Mouse (Mus musculus): ENCODE measurements around the gene Myh3.
"Not testable (repeated sequence)": the region's sequence is repeated elsewhere in the genome, so short reads cannot be mapped to it uniquely, and the experiment has no call there.

The Myh3 gene

GRCm38 (mm10) chr11:67077435-67077834 lies 665 bp upstream of the Myh3 start:
- no peak for DNase-seq (ENCODE audit: low read depth)

GRCm38 (mm10) chr11:67078888-67079287 lies 788 bp downstream of the Myh3 start:
- DNase-seq (ENCODE audit: low read depth), result no peak

- no peak for DNase-seq (ENCODE audit: low read depth)
Observed at GRCm38 (mm10) chr11:67079740-67080139, 1.6 kb downstream of the Myh3 start.

- DNase-seq (ENCODE audit: low read depth), result peak; percentile 34
Observed at GRCm38 (mm10) chr11:67080168-67080567, 2.1 kb downstream of the Myh3 start.

GRCm38 (mm10) chr11:67081125-67081649 lies 3.1 kb downstream of the Myh3 start:
- peak; percentile 17 for DNase-seq (ENCODE audit: low read depth)

GRCm38 (mm10) chr11:67082188-67082587 lies 4.1 kb downstream of the Myh3 start:
- no peak for DNase-seq (ENCODE audit: low read depth)

GRCm38 (mm10) chr11:67082793-67083192 lies 4.7 kb downstream of the Myh3 start:
- no peak for DNase-seq (ENCODE audit: low read depth)

- no peak for DNase-seq (ENCODE audit: low read depth)
Observed at GRCm38 (mm10) chr11:67083239-67083638, 5.1 kb downstream of the Myh3 start.

- no peak for DNase-seq (ENCODE audit: low read depth)
Observed at GRCm38 (mm10) chr11:67083712-67084340, 5.7 kb downstream of the Myh3 start.

- peak; percentile 68 for DNase-seq (ENCODE audit: low read depth)
Observed at GRCm38 (mm10) chr11:67085489-67085888, 7.4 kb downstream of the Myh3 start.

GRCm38 (mm10) chr11:67086467-67087164 lies 8.5 kb downstream of the Myh3 start:
- DNase-seq (ENCODE audit: low read depth), result no peak

GRCm38 (mm10) chr11:67087225-67087624 lies 9.1 kb downstream of the Myh3 start:
- DNase-seq (ENCODE audit: low read depth), result no peak

- not testable (repeated sequence) for DNase-seq (ENCODE audit: low read depth)
Observed at GRCm38 (mm10) chr11:67092354-67092753, 14.3 kb downstream of the Myh3 start.

- DNase-seq (ENCODE audit: low read depth), result no peak
Observed at GRCm38 (mm10) chr11:67093201-67093600, 15.1 kb downstream of the Myh3 start.

GRCm38 (mm10) chr11:67093652-67094051 lies 15.6 kb downstream of the Myh3 start:
- no peak for DNase-seq (ENCODE audit: low read depth)

- DNase-seq (ENCODE audit: low read depth), result no peak
Observed at GRCm38 (mm10) chr11:67094470-67094869, 16.4 kb downstream of the Myh3 start.

GRCm38 (mm10) chr11:67097709-67098108 lies 19.6 kb downstream of the Myh3 start:
- DNase-seq (ENCODE audit: low read depth), result no peak

- DNase-seq (ENCODE audit: low read depth), result no peak
Observed at GRCm38 (mm10) chr11:67098427-67098826, 20.3 kb downstream of the Myh3 start.

- DNase-seq (ENCODE audit: low read depth), result no peak
Observed at GRCm38 (mm10) chr11:67099241-67099640, 21.1 kb downstream of the Myh3 start.

- no peak for DNase-seq (ENCODE audit: low read depth)
Observed at GRCm38 (mm10) chr11:67100169-67100568, 22.1 kb downstream of the Myh3 start.

GRCm38 (mm10) chr11:67101713-67102112 lies 23.6 kb downstream of the Myh3 start:
- DNase-seq (ENCODE audit: low read depth), result no peak

GRCm38 (mm10) chr11:67103256-67103655 lies 25.2 kb downstream of the Myh3 start:
- no peak for DNase-seq (ENCODE audit: low read depth)

- DNase-seq (ENCODE audit: low read depth), result no peak
Observed at GRCm38 (mm10) chr11:67104242-67104641, 26.1 kb downstream of the Myh3 start.

- DNase-seq (ENCODE audit: low read depth), result no peak
Observed at GRCm38 (mm10) chr11:67104714-67105113, 26.6 kb downstream of the Myh3 start.

All from c-Kit-positive CD71-negative TER-119-negative erythroid progenitor cells, embryonic 14.5 days (primary cell).